Mouse (Mus musculus): ENCODE data around the gene Ccdc15.

Ccdc15 gene

GRCm38 (mm10) chr9:37230486-37231195, 117.6 kb downstream of the Ccdc15 start:
- DNase-seq = no peak

- DNase-seq = peak; percentile 30
Measured at GRCm38 (mm10) chr9:37229880-37230325, 118.3 kb downstream of the Ccdc15 start.
